Mouse (Mus musculus) liver, embryonic 12.5 days (tissue): ENCODE results near the gene D13Ertd608e. TPM values are rescaled to one million over a fixed set of nuclear protein-coding genes. Genes with fewer than 3 reads are reported as not detected.
"Not testable (repeated sequence)": the region's sequence is repeated elsewhere in the genome, so short reads cannot be mapped to it uniquely, and the experiment has no call there.

ENCODE experiments used
- ATAC-seq: fragments of 200-750 bp; cut with Nextera tagmentation; 2 replicates; pipeline ENCODE4 v1.8.0; 2017; ENCODE audit warnings: moderate number of reproducible peaks, mild to moderate bottlenecking, moderate library complexity
- H3K27ac ChIP-seq: fragments of 300-500 bp; sonication (generic); 2 replicates; pipeline ENCODE4 v1.5.1; 2016; ENCODE audit warnings: mild to moderate bottlenecking
- H3K27me3 ChIP-seq: fragments of 300-500 bp; sonication (generic); replicated peaks from 2 replicates; pipeline ENCODE4 v1.6.1; 2016; ENCODE audit warnings: mild to moderate bottlenecking, moderate library complexity
- H3K36me3 ChIP-seq: fragments of 300-500 bp; sonication (generic); 2 replicates; pipeline ENCODE4 v1.6.1; 2016; ENCODE audit warnings: mild to moderate bottlenecking, moderate library complexity
- H3K4me1 ChIP-seq: fragments of 300-500 bp; sonication (generic); 2 replicates; pipeline ENCODE4 v1.6.1; 2016
- H3K4me2 ChIP-seq: fragments of 300-500 bp; sonication (generic); 2 replicates; pipeline ENCODE4 v1.6.1; 2016; ENCODE audit warnings: mild to moderate bottlenecking, moderate library complexity
- H3K4me3 ChIP-seq: fragments of 300-500 bp; sonication (generic); 2 replicates; pipeline ENCODE4 v1.5.1; 2016; ENCODE audit warnings: mild to moderate bottlenecking, moderate library complexity
- H3K9ac ChIP-seq: fragments of 300-500 bp; sonication (generic); 2 replicates; pipeline ENCODE4 v1.6.1; 2016; ENCODE audit warnings: mild to moderate bottlenecking, moderate library complexity
- H3K9me3 ChIP-seq: fragments of 300-500 bp; sonication (generic); replicated peaks from 2 replicates; pipeline ENCODE4 v1.6.1; 2016; ENCODE audit warnings: mild to moderate bottlenecking, moderate library complexity
- WGBS: fragments of 180-500 bp; shearing (Covaris S2); methylation state at CpG from one replicate; pipeline ENCODE4 v1.1.7; 2016; ENCODE audit not compliant: insufficient replicate concordance; 5-methylcytosine and 5-hydroxymethylcytosine counted together
- polyA plus RNA-seq: library from polyadenylated mRNA; unstranded; fragments of >200 nt; fragmentation: Nextera tagmentation; extraction: Ambion mirVana; gene quantifications from 2 replicates; pipeline ENCODE4 v1.2.1, GENCODE M21; 2016

D13Ertd608e gene
- polyA plus RNA-seq, result not detected in 2 replicates

DNA sequence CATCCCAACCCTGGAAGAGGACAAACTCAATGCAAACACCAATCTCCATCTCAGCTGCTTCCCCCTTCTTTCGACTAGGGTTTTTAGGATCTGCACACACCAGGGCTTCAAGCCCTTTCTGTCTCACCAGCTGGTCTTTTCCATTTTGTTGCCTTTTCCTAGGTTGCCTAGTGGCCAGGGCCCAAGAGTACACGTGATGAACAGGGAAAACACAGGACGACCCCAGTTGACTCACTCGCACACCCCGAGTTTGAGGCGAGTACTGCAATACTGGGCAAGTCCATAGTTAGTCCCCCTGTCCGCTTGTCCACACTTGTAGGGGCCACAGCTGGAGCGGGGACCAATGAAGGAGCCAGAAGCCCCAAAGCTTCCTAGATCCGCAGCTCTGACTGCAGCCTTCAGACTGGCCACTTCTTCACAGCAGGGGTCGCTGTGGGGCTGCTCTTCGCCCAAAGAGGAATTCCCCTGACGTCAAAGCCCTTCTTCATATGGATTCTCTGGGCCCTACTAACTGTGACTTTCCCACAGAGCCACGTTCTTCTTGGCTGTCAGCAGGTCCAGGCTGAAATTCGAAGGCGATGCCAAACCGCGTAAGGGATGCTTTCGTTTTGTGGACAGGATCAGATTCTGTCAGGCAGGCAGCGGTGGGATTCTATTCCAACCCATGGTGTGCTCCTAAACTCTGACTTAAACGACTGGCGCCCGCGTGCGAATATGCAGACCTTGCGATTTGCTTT is at the start of gene D13Ertd608e:
Gene D13Ertd608e, plus strand, starts transcription at position 687 of the 737 bp plus-strand sequence.
- H3K4me2 ChIP-seq, result peak within 1 kb of the TSS; percentile 41
- not testable (repeated sequence) for H3K27ac ChIP-seq, H3K36me3 ChIP-seq, H3K4me1 ChIP-seq, H3K4me3 ChIP-seq, H3K9ac ChIP-seq, H3K9me3 ChIP-seq
- peaks cover 20% of the 10 kb centered on the region for H3K27me3 ChIP-seq
- peak; percentile 27 for ATAC-seq
- 7% methylated on average over 19 of the region's 25 CpGs for WGBS

GRCm38 (mm10) chr13:119789851-119790717 is 45.7 kb upstream of the D13Ertd608e start:
- under 1% methylated on average over 55 of the region's 66 CpGs for WGBS
- H3K9me3 ChIP-seq, result no peaks in the 10 kb centered on the region
- H3K4me2 ChIP-seq, result peak overlapping the region; percentile 92
- ATAC-seq, result peak; percentile 66
- peak overlapping the region; percentile 94 for H3K9ac ChIP-seq
- peaks cover 37% of the 10 kb centered on the region for H3K36me3 ChIP-seq
- H3K4me3 ChIP-seq, result peak overlapping the region; percentile 91
- H3K4me1 ChIP-seq, result peaks cover 39% of the 10 kb centered on the region
- H3K27me3 ChIP-seq, result no peaks in the 10 kb centered on the region
- peak overlapping the region; percentile 89 for H3K27ac ChIP-seq

DNA sequence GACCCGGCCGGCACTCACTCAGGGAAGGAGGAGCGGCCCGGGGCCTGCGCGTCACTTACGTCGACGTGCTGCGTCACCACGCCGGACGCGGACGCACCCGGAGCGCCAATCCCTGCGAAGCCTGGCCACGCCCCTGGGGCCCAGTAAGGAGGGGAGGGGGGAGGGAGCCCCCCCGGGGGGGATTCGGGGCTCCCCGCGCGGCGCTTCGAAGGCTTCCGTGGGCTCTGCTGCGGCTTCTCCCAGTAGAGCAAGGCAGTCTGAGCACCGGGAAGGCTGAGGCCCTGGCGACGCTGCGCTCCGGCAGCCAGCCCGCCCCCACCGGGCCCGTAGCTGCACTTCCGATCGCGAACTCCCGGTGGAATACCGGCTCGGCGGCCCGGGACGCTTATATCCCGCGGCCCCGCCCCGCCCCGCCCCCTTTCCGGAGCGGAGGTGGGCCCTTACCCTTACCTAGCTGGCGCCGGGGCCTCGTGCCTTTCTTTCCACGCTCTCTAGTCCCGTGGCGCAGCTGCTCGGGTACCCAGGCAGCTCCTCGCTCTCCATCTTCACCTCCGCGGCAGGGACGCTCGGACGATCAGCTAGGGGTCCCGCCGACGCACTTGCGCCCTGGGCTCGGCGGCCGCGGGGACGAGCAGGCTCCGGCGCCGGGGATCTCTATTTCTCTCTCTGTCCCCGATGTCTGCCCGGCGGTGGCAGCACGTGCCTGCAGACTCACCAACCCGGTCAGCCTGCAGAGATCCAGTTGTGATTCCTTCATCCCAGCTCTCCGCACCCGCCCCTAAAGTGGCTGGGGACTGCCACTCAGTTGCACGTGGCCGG is 44.8 kb upstream of the D13Ertd608e start, which contains the start of gene Zfp131:
Gene Zfp131, minus strand, starts transcription at position 129 of the 819 bp plus-strand sequence.
- peaks cover 39% of the 10 kb centered on the region for H3K4me1 ChIP-seq

GRCm38 (mm10) chr13:119791580-119792135 is 44.1 kb upstream of the D13Ertd608e start:
- ATAC-seq, result no peak
- Histone ChIP-seq H3K27ac (peak overlapping the region; percentile 89), H3K9ac (peak overlapping the region; percentile 94), H3K9me3 (no peaks in the 10 kb centered on the region), H3K4me1 (peaks cover 38% of the 10 kb centered on the region), H3K27me3 (no peaks in the 10 kb centered on the region), H3K4me3 (peak overlapping the region; percentile 91), H3K4me2 (peak overlapping the region; percentile 92), H3K36me3 (peaks cover 23% of the 10 kb centered on the region)
- 3% methylated on average over 18 of the region's 18 CpGs for WGBS

More for the DNA sequence above, 44.8 kb upstream of the D13Ertd608e start, which contains the start of gene Zfp131:
- Histone ChIP-seq H3K27me3 (no peaks in the 10 kb centered on the region), H3K4me2 (peak within 1 kb of the TSS; percentile 92), H3K36me3 (peaks cover 28% of the 10 kb centered on the region), H3K27ac (peak within 1 kb of the TSS; percentile 89), H3K9me3 (no peaks in the 10 kb centered on the region), H3K9ac (peak within 1 kb of the TSS; percentile 94), H3K4me3 (peak within 1 kb of the TSS; percentile 91)
- under 1% methylated on average over 64 of the region's 86 CpGs for WGBS
- peak; percentile 97 for ATAC-seq

GRCm38 (mm10) chr13:119792791-119793404 is 42.9 kb upstream of the D13Ertd608e start:
- peaks cover 35% of the 10 kb centered on the region for H3K4me1 ChIP-seq
- H3K4me3 ChIP-seq, result no peak overlapping the region
- no peaks in the 10 kb centered on the region for H3K9me3 ChIP-seq
- no peak overlapping the region for H3K27ac ChIP-seq
- WGBS, result 40% methylated on average over 5 of the region's 5 CpGs
- peaks cover 12% of the 10 kb centered on the region for H3K36me3 ChIP-seq
- no peak overlapping the region for H3K4me2 ChIP-seq
- H3K9ac ChIP-seq, result no peak overlapping the region
- no peaks in the 10 kb centered on the region for H3K27me3 ChIP-seq
- no peak for ATAC-seq

DNA sequence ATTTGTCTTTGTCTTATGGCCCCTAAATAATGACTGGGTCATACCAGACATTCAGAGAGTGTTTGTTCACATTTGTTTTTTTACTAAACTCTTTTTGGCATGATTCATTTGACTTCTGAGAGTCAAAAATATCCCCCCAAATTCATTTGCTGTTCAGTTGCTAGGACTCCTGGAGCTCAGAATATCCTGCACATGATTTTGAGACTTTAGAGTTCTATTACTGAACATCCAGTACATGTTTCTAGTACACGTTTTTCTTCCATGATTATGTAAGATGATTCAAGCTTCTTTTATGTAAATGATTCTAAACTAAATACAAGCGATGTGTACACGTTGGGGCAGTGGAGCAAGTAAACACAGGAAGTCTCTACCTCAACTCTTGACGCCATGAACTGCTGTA is 38.1 kb upstream of the D13Ertd608e start:
- Histone ChIP-seq H3K9me3 (no peaks in the 10 kb centered on the region), H3K9ac (no peak overlapping the region), H3K36me3 (no peaks in the 10 kb centered on the region), H3K4me2 (no peak overlapping the region), H3K4me3 (no peak overlapping the region), H3K4me1 (peaks cover 9% of the 10 kb centered on the region), H3K27ac (no peak overlapping the region), H3K27me3 (no peaks in the 10 kb centered on the region)
- no peak for ATAC-seq
- WGBS, result 47% methylated on average over 4 of the region's 4 CpGs

GRCm38 (mm10) chr13:119808937-119809336 is 26.9 kb upstream of the D13Ertd608e start:
- Histone ChIP-seq H3K9ac (no peak overlapping the region), H3K9me3 (no peaks in the 10 kb centered on the region), H3K36me3 (no peaks in the 10 kb centered on the region), H3K4me2 (no peak overlapping the region), H3K4me3 (no peak overlapping the region), H3K27me3 (no peaks in the 10 kb centered on the region), H3K4me1 (no peaks in the 10 kb centered on the region), H3K27ac (no peak overlapping the region)
- WGBS, result 56% methylated on average over 2 of the region's 2 CpGs
- ATAC-seq, result no peak

DNA sequence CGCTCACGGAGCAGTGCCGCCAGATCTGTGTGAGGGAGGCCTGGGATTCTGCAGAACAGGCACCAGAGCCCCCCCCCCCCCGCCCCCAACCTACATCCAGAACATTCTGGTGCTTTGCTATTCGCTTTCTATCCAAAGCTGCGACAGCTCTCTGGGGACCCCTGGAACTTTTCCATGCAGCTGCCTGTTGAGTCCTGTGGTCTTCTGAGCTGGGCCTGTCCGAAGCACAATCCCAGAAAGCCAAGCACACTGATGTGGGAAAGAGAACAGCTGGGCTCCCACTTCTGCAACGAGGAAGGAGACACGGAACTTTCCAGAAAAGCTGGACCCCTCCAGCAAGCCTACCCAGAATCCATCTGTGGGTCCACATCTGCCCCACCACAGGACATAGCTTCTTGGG is 25.8 kb upstream of the D13Ertd608e start:
- Histone ChIP-seq H3K9me3 (no peaks in the 10 kb centered on the region), H3K9ac (no peak overlapping the region), H3K4me2 (no peak overlapping the region), H3K27ac (no peak overlapping the region), H3K4me3 (no peak overlapping the region), H3K4me1 (no peaks in the 10 kb centered on the region), H3K36me3 (no peaks in the 10 kb centered on the region), H3K27me3 (no peaks in the 10 kb centered on the region)
- ATAC-seq, result no peak
- 76% methylated on average over 9 of the region's 9 CpGs for WGBS

DNA sequence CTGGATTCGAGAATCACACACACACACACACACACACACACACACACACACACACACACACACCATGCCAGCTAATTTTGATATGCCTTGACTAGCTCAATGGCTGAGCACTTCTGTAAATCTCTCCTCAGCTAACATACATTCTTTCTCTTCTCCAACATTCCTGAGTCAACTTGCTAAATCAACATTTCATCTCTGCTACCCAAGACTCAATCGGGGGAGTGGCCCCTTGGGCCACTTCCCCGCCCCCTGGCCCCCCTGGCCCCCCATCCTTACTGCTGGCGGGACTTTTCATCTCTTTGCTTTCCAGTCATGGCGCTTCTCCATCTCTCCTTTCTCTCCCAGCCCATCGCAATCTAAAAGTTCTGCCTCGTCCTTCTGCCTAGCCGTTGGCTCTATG is 19.0 kb upstream of the D13Ertd608e start:
- H3K4me3 ChIP-seq, result no peak overlapping the region
- 46% methylated on average over 8 of the region's 8 CpGs for WGBS
- no peaks in the 10 kb centered on the region for H3K9me3 ChIP-seq
- no peak for ATAC-seq
- H3K9ac ChIP-seq, result no peak overlapping the region
- no peaks in the 10 kb centered on the region for H3K4me1 ChIP-seq
- no peaks in the 10 kb centered on the region for H3K36me3 ChIP-seq
- H3K27me3 ChIP-seq, result no peaks in the 10 kb centered on the region
- H3K27ac ChIP-seq, result no peak overlapping the region
- H3K4me2 ChIP-seq, result no peak overlapping the region

- Histone ChIP-seq H3K27me3 (no peaks in the 10 kb centered on the region), H3K36me3 (no peaks in the 10 kb centered on the region), H3K27ac (no peak overlapping the region), H3K4me1 (no peaks in the 10 kb centered on the region), H3K4me3 (no peak overlapping the region), H3K9ac (no peak overlapping the region), H3K4me2 (no peak overlapping the region), H3K9me3 (no peaks in the 10 kb centered on the region)
- ATAC-seq, result no peak
- 27% methylated on average over 2 of the region's 2 CpGs for WGBS
Measured at GRCm38 (mm10) chr13:119817579-119818206, 18.1 kb upstream of the D13Ertd608e start.

DNA sequence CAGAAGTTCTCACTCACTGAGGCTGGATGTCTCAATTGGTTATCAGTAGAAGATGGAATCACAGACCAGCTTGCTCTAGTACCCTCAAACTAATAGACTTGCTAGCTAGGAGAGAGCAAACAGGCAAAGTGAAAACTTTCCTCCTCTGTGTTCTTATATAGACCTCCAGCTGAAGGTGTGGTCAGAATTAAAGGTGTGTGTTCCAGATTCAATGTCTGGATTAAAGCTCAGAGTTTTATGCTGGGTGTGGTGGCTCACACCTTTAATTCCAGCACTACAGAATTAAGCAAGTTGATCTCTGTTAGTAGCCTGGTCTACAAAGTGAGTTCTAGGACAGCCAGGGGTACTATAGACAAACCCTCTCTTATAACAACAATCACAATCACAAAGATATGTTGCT is 5.7 kb upstream of the D13Ertd608e start, which contains the start of gene AF067063:
Gene AF067063, minus strand, starts transcription at position 101 of the 400 bp plus-strand sequence.
- H3K27me3 ChIP-seq, H3K4me3 ChIP-seq, H3K36me3 ChIP-seq, H3K4me1 ChIP-seq, H3K9ac ChIP-seq, ATAC-seq, H3K27ac ChIP-seq, H3K4me2 ChIP-seq, H3K9me3 ChIP-seq: not testable (repeated sequence)
